Mouse (Mus musculus) E14TG2a.4 (cell line): ENCODE measurements at regions not wholly inside any gene's neighbourhood (a gene's known extent, or its start where the extent isn't known, plus 50 kb on each side); places are given as distances from the start of the nearest gene placed in this dataset.

Experiments used
- CTCF ChIP-seq: conservative IDR thresholded peaks from 2 replicates; pipeline ENCODE4 v1.5.1; 2014; ENCODE audit warnings: low read length
- NANOG ChIP-seq: IDR thresholded peaks from 2 replicates; pipeline ENCODE4 v1.6.1; 2014; ENCODE audit warnings: borderline replicate concordance, low read length, mixed read lengths
- POU5F1 ChIP-seq: IDR thresholded peaks from 2 replicates; pipeline ENCODE4 v1.6.1; 2014; ENCODE audit warnings: low read length, borderline replicate concordance

DNA sequence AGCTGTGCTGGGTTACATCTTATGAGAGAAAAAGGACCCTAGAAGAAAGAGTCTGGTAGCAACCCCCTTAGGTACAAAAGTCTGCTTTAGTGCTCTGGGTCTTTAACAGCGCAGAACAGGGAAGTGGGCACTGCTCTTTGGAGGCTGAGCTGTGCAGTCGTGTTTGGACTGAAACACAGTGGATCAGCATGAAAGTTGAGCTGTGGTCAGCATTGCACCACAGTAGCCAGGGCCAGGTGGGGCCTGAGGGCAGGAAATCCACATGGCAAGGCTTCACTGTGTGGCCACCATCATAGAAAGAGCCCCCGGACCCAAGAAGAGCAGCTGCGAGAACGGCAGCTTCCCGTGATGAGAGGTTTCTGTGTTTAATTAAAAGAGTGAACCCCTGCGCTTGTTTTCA is 1495.8 kb upstream of the Lrrc6 start:
- TF ChIP-seq CTCF (no peak), NANOG (no peak), POU5F1 (no peak)
